Mouse (Mus musculus): Measurements from ENCODE around the gene Hexim2.

The Hexim2 gene

DNA sequence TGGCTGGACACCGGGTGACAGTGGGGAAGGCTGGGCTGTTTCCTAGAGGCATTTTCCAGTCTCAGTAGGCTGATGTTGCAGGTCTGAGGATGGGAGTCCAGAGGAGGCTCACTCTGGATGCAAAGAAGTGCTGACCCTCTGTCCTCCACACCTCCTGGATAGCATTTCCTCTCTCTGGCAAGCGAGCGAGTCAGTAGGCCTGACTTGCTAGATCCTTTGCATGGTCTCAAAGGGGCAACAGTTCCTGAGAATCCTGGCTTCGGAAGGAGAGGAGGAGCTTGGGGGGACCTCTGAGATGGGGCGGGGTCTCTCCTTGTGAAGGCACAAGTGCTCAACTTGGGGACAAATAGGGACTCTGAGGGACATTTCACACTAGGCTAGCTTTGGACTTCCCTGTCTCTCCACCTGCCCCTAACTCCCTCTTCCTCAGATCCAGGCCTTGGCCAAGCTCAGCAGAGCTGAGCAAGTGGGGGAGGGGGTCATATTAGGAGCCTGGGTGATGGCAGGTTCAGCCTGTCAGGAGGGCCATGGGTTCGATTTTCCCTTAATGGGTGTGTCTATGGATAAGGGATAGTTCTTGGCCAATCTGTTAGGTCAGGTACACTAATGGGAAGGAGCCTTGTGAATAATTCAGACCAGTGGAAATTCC is 40.3 kb downstream of the Hexim2 start:
- in situ Hi-C loops (cut with MboI, MseI), result loop anchor here (5.0 kb wide), 1 partner anchor 155 kb away; no protein-coding TSS in a partner anchor

DNA sequence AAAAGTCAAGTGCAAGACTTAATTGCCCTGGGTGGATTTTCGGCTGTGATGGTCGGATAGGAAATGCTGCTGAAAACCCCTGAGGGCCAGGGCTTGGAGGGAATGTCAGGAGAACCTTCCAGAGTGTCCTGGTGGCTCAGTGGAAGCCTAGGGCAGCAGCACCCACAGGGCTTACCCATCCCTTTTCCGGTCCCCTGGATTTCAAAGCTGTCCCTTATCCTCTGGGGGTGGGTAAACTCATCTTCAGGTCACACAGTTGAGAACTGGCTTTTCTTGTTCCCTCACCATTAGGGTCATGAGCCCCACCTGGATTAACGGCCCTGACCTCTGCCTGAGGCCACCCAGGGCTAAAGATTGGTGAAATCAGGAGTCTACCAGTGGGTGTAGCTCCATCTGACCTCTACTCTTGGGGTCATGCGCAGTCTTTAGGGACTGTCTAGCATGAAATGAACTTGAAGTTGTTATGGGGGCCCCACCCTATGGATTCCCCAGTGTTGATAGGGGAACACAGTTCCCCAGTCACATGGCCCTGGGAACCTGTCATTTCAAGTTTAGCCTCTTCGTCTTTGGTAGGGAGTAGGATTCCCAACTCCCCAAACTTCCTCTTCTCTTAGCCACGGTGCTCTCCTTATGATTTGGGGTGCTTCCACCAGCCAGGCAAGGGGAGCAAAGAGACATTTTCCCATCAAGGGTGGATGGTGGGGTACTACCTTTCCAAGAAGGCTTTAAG is 41.0 kb downstream of the Hexim2 start:
- in situ Hi-C loops (cut with MboI, MseI), result loop anchor here (5.0 kb wide), 1 partner anchor 154 kb away; no protein-coding TSS in a partner anchor

DNA sequence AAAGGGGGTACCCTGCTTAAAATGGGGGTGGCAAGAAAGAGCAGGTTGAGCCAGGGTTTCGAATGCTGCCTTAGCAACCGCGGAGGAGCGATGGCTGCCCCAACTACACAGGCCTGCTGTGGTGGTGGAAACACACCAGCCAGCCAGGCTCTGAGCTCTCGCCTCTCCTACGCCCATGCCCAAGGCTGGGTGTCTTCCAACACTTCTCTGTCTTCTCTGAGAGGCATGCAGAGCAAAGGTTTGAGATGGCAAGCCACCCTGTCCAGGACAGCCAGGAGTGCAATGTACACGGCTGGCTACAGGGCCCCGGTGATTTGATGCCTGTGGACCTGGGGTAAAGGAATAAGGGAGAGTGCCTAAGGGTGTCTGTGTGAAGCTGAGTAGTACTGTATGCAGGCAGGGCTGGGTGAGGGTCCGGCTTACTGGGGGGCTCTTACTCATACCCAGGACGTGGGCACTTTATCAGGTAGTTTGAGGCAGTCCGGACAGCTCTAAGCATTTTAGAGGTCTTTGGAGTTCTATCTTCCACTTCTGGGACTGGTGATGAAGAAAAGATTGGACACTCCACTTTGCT is 41.6 kb downstream of the Hexim2 start:
- in situ Hi-C loops (cut with MboI, MseI), result loop anchor here (5.0 kb wide), 1 partner anchor 153 kb away; no protein-coding TSS in a partner anchor

DNA sequence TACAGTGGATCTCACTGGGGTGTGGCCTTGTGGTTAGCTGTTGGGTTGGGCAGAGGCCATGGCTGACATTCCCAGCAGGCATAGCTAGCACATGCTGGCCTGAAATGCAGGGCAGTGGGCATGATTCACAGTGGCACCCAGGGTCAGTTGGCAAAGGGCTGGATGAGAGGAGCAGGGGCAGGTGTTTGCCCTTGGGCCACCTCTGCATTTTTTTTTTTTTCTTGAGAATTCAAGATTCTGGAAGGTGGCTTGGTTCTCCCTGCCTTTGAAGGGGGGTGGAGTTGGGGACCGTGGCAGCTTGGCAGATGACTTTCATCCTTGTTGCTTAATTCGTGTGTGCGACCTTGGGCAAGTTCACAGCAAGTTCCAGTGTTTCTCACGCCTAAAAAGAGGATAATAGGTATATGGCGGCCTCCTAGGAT is 42.2 kb downstream of the Hexim2 start:
- in situ Hi-C loops (cut with MboI, MseI), result loop anchor here (5.0 kb wide), 1 partner anchor 153 kb away; no protein-coding TSS in a partner anchor

DNA sequence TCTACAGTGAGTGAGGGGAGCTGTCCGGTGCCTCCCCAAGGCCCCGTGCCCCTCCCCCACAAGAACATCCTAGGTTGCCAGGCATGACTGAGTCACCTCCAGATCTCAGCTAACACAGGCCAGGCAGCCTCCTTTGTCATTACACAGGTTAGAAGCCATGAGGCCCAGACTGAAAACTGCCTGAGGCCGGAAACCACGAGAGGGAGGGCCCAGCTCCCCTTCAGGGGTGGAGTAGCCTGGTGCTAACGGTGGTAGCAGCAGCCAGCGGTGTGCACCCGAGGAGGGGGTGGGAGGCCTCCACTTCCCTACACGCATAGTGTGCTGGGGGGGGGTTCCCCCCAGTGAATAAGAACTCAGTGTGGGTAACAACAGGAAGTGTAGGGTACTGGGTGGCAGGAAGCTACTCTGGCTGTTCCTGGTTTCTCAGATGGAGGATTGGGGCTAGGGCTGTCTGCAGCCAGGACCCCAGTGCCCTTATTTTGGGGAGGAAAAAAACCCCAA is 42.7 kb downstream of the Hexim2 start:
- in situ Hi-C loops (cut with MboI, MseI), result loop anchor here (5.0 kb wide), 1 partner anchor 152 kb away; no protein-coding TSS in a partner anchor

DNA sequence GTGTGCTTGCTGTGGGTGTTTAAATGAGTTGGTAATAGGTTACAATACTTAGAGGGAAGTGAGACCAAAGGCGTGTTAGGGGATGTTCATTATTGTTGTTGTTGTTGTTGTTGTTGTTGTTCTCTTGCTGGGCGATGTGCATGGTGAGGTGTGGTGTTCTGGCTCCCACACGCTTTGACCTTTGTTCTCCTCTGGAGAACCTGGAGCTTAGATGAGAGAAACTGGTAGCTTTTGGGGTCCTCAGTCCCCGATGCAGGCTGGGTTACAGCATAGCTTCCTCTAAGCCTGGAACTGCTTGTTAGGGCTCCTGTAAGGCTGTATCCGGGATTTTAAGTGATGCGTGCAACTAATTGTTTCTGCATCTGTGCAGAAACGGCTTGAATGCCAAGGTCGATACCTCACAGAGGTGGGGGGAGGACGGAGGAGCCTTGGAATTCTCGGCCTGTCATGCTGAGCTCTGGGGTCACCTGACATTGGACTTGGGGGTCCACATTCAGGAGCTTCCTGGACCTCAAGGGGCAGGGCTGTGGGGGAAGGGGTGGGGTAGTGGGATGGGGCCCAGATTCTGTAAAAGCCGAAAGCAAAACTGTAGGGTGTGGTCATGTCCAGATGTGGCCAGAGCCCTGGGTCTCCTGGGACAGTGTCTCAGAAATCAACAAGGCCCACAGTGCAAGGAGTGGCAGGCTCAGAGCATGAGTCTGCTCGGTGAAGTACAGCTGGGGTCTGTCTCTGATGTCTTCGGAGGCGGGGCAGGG is 43.6 kb downstream of the Hexim2 start:
- in situ Hi-C loops (cut with MboI, MseI), result no loop called here

DNA sequence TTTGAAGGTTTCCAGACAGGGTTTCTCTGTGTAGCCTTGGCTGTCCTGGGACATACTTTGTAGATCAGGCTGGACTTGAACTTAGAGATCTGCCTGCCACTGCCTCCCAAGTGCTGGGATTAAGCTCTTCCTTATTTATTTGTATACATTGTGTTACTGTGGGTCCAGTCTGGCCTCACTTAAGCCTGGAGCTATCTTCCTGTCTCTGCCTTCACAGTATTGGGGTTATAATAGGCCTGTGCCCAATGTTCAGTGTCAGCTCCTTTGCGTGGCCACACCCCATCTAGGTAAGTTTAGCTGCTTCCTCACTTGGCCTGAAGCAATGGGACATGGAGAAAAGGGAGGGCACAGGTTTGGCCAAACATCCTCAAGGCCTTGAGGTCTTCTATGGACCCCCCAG is 44.3 kb downstream of the Hexim2 start:
- in situ Hi-C loops (cut with MboI, MseI), result no loop called here

DNA sequence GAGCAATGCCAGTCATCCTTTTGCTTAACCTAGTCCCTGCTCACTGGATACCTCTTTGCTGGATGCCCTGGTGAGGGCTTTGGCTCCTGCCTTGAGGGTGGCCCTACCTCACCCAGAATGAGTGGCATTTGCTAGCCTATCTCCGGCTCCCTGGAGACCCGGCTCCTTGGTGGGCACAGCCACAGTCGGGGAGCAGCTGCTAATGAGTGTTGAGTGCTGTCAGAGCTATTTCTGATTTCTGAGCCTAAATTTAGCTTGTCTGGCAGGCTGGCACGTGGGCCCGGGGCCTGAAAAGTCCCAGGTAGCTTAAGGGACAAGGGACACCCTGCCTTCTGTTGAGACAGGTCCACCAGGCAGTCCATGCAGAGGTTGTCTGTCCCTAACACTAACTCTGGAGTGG is 45.0 kb downstream of the Hexim2 start:
- in situ Hi-C loops (cut with MboI, MseI), result no loop called here

DNA sequence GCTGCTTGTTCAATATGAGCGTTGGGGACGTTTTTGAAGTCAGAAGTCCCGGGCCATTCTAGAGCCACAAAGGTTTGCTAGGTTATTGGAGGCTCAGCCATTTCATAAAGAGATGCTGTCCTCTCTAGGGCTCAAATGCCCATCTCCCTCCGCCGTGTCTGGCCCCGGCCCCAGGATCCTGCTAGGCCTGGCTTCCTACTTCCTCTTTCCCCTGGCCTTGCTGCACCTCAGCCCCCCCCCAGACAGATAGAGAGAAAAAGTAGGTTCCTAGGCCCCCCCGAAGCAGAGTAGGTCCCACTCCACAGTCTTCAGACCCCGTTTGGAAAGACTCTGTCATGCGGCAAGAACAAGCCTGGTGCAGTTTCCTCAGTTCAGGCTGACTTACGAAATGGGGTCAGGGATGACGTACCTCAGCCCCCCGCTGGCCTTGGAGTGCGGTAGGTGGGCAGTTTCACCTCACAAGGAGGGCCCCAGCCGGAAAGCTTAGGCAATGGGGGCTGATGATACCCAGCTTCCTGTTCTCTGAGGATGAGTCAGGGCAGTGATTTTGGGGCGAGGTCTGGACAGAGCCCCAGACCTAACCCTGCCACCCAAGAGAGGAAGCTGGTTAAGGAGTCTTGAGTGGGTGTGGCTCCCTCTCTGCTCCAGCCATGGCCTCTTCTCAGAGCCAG is 45.7 kb downstream of the Hexim2 start:
- in situ Hi-C loops (cut with MboI, MseI), result no loop called here

DNA sequence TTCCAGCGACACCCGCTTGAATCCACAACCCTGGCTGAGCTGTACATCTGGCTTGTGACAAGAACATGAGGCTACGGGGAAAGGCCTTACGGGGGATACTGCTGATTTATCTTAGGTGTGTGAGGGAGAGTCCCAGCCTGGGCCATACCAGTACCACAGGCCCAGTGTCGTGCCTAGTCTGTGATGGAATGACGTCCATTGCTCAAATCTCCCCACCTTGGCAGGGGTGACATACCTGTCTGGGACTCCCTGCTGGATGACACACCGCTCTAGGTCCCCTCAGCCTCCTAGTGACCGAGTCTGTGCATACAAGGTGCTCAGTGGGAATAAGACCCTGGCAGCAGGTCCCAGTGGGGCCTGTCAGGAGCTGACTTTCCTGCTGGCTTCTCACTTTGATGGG is 46.5 kb downstream of the Hexim2 start:
- in situ Hi-C loops (cut with MboI, MseI), result no loop called here

DNA sequence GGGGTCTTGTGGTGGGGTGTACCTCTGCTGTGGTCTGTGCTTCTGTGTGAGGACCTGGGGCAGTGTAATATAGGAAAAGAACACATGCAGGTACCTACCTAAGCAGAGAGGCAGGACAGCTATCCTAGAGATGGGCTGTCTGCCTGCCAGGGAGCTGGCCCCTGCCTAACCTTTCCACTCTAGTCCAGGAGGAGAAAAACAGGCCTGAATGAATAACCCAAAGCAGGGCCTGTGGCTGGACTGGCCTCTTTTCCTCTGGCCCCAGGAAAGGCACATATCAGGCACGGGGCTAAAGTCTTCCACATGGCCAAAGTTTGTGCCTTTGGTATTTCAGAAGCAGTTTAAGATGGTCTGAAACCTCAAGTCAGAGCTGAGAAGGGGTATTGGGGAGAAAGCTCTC is 48.2 kb downstream of the Hexim2 start:
- in situ Hi-C loops (cut with MboI, MseI), result loop anchor here (5.0 kb wide), 1 partner anchor 77 kb away; no protein-coding TSS in a partner anchor

DNA sequence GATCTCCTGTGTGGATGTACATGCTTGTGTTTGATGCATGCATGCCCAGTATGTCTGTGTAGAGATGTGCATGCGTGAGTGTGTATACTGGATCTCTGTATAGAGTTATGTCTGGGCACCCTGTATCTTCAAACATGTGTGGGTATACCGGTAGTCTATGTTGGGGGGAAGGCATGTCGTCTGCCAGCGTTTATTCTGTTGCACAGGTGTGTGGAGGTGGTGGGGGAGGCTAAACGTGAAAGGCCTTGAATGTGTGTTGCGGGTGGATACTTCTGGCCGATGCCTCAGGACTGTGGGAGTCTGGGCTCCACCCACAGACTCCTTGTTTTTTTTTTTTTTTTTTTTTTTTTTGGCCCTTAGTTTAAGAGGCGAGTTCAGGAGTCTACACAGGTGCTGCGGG is 49.1 kb downstream of the Hexim2 start:
- in situ Hi-C loops (cut with MboI, MseI), result loop anchor here (5.0 kb wide), 1 partner anchor 76 kb away; no protein-coding TSS in a partner anchor

DNA sequence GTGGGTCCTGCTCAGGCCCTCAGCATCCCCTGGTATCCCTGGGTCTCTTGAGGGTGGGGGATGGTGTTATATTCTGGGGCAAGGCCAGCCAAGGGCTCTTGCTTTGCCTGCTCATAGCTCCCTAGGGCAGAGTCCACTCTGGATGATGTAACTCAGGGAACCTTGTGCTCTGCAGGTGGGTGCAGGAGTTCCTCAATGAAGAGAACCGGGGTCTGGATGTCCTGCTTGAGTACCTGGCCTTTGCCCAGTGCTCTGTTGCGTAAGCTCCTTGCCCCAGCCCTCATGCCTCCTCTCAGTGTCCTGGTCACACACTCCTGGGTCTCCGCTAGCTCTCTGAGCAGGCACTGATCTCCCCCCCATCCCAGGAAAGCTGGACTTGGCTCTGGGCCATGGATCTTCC is 49.7 kb downstream of the Hexim2 start:
- in situ Hi-C loops (cut with MboI, MseI), result loop anchor here (5.0 kb wide), 1 partner anchor 75 kb away; no protein-coding TSS in a partner anchor

DNA sequence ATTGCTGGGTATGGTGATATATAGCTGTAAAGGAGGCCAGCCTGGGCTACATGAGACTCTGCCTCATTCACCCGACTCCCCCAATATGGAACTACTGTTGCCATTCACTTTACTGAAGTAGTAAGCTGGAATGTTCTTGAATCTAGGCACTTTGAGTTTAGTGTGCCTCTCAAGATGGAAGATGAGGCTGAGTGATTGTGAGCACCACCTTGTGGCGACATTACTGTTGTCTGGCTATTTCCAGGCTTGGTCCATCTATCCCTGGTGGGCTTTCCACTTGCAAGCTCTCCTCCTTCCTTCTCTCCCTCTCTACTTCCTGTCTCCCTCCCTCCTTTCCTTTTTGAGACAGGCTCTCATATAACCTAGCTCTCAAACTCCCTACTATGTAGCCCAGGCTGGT is 52.7 kb downstream of the Hexim2 start:
- in situ Hi-C loops (cut with MboI, MseI), result loop anchor here (5.0 kb wide), 1 partner anchor 72 kb away; no protein-coding TSS in a partner anchor

All from regulatory T cell (primary cell).